Mouse (Mus musculus) liver, adult (tissue): ENCODE data around the gene St6galnac5.

Experiments
- GATA4 ChIP-seq: IDR thresholded peaks from 2 replicates; pipeline ENCODE4 v1.6.1; 2014; ENCODE audit warnings: mild to moderate bottlenecking, low read length; ENCODE audit not compliant: insufficient replicate concordance

St6galnac5 gene

GRCm38 (mm10) chr3:152867654-152868525, 114.2 kb downstream of the St6galnac5 start:
- TF ChIP-seq GATA4 = no peak

DNA sequence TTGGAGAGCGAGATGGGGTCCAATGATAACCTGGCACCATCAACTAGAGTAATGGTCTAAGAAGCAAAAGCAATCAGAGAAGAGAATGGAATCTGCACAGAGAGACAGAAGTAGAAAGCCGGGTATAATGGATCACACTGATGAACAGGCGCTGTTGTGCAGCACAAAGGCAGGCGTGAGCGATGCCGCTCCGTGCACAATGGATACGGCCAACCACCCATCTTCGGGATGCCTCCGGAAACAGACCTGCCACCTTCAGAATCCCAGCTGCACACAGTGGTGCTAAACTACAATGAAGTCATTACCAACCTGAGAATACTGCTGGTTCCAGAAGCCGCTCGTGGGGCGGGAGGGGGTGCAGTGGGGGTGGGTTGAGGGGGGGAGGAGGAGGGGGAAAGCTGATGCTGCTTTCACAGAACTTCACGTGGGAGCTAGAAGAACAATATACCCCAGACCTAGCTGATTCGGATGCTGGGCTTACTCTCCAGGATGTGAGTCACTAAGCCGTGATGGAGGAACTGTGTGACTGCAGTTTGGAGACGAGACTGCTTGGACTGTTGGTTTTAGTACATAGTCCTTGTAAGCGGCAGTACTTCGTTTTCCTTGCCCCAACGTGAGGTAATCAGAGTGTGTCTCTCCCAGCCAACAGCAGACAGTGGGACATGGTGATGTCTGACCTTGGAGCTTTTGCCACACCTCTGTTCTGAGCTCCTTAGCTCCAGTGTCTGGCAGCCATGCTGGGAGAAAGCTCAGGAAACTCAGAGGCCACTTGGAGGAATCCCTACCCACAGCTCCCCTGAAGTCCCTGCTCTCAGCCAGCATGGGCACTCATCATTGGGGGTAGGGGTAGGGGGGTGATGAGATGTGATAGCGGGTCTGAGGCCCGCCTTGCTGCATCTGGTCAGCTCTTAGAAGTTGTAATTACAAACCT, 115.7 kb downstream of the St6galnac5 start:
- no peak for TF ChIP-seq GATA4

DNA sequence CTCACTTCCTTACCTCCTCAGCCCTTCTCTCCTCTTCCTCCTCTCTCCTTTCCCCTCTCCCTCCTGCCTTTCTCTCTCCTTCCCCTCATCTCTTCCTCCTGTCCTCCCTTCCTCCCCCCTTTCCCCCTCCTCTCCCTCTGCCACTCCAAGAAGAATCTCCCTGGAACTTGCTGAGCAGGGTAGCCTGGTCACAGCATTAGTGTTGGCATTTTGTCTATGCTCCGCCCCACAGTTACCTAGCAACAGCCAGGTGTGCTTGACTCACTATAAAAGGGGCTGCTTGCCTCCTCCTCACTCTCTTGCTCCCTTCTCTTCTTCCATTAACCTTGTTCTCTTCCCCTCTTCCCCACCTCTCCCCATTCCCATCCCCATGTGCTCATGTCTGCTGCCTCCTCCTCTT, 120.1 kb downstream of the St6galnac5 start:
- no peak for TF ChIP-seq GATA4

- no peak for TF ChIP-seq GATA4
Measured at GRCm38 (mm10) chr3:152861450-152861849, 120.6 kb downstream of the St6galnac5 start.

GRCm38 (mm10) chr3:152856095-152856494, 126.0 kb downstream of the St6galnac5 start:
- TF ChIP-seq GATA4 = no peak

GRCm38 (mm10) chr3:152855006-152855614, 126.9 kb downstream of the St6galnac5 start:
- no peak for TF ChIP-seq GATA4

GRCm38 (mm10) chr3:152843925-152844324, 138.1 kb downstream of the St6galnac5 start:
- TF ChIP-seq GATA4 = no peak

DNA sequence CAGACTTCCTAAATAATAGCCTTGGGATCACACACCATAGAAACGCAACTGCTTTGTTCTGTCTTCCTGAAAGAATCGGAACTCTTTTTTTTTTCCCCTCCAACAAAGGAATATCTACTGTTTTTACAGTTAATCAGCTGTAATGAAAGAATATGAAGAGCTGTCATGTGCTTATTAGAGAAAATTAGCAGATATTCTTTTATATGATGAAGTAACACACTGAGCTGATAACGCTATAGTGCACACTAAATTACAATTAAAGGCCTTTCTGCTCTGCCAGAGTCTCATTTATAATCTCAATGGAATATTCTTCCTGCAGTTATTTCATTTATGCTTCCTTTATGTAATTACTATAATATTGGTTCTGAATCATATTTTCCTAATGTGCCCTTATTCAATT, 139.4 kb downstream of the St6galnac5 start:
- TF ChIP-seq GATA4 = no peak

GRCm38 (mm10) chr3:152841264-152841663, 140.8 kb downstream of the St6galnac5 start:
- TF ChIP-seq GATA4 = no peak

- no peak for TF ChIP-seq GATA4
Measured at GRCm38 (mm10) chr3:152837938-152838337, 144.1 kb downstream of the St6galnac5 start.

GRCm38 (mm10) chr3:152837407-152837806, 144.6 kb downstream of the St6galnac5 start:
- no peak for TF ChIP-seq GATA4

DNA sequence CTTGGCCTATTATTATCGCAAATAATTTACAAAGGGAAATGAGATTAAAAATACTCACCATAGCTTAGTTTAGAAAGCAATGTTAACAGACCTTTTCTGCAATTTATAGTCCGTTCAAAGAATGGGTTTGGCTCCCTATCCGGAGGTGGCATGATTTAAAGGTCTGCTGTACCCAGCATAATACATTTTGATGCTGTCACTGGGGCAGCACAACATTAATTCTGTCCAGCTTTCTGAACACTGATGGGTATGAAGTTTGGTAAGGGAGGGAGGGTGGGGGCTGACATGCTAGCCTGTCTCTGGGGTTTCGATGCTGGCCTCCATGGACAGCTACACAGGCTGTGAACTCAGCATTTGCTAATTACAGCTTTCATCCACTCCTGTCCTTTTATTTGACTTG, 149.6 kb downstream of the St6galnac5 start:
- no peak for TF ChIP-seq GATA4

GRCm38 (mm10) chr3:152831974-152832373, 150.1 kb downstream of the St6galnac5 start:
- no peak for TF ChIP-seq GATA4

DNA sequence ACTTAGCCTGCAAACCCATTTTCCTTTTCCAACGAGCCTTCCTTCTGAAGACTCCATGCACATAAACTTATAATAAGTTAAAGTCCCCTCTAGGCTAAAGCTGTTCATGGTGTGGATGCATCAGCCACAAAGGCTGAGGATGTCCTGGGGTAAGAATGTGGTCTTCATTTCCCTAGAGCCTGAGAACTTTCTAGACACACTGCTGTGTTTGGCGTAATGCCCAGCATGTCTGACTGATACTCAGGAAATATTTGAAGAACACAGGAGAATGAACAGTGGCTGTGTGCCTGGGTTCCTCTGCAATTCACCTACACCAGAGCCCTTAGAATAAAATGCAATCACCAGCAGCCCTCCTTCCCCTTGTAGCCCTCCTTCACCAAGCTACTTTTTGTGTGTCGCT, 150.7 kb downstream of the St6galnac5 start:
- TF ChIP-seq GATA4 = no peak

DNA sequence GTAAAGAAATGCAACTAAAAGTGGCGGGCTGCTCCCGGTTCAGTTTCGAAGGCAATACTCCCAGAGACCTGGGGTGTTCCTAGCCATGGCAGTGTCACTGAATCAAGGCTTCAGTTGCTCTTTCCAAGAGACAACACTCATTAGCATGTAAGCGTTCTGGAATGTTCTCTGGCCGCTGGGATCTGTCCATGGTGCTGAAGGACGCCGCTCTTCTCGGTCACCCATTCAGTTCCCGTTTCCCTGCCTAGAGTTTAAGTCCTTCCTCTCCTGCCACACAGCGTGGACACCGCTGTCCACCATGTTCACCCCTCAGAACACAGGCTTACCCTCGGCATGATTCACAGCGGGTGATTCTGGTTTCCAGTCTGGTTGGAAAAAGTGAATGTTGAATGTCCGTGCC, 160.8 kb downstream of the St6galnac5 start:
- TF ChIP-seq GATA4 = no peak
